Mouse (Mus musculus) right cerebral cortex, postnatal 14 days (tissue): ENCODE measurements around the gene Dnaaf2.
"Not testable (repeated sequence)": the region's sequence is repeated elsewhere in the genome, so short reads cannot be mapped to it uniquely, and the experiment has no call there.

Experiments used
- DNase-seq: peaks from one replicate; pipeline ENCODE4 v3.0.0; 2022

Dnaaf2 gene

GRCm38 (mm10) chr12:69197378-69198163, 658 bp downstream of the Dnaaf2 start:
- DNase-seq = peak; percentile 59

DNA sequence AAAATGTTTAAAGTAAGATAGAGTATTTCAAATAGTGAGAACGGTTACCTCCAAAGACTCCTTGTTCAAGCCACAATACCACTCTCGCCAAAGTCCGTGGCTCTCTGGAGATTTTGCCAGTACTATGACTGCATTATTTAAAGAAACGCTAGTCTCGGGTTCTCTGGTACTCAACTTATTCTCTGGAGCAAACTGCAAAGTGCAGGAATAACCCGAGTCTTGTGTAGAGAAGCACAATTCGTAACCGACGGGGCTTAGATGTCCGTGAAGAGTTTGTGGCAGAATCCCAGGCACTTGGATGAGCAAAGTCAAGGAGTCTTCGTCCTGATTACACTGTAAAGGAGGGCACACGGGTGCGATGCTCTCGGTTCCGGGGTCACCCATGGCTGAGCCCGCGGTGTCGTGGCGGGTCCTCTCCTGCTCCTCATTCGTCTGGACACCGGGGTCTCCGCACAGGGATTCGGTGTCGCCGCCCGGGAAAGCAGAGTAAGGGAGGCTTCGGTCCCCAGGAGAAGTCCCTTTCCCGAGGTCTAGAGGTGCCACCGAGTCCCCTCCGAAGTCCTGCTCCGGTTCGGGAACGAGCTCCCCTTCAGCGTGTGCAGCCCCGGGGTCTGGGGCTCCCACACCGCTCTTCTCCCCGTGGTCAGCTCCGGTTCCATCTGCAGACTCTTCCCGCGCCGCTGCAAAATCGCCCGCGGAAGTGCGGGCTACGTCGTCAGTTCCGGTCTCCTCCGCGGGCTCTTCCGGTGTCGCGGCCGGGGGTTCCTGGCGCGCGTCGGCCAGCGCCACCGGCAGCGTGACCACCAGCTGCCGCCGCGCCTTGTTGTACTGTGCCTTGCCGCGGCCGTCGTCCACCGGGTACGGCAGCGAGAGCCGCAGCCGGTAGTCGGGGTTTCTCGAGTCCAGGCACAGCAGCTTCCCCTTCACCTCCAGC, 1.5 kb downstream of the Dnaaf2 start, which contains the start of gene Gm49383:
Gene Gm49383, minus strand, starts transcription at position 661 of the 934 bp plus-strand sequence.
- DNase-seq = peak; percentile 74

DNA sequence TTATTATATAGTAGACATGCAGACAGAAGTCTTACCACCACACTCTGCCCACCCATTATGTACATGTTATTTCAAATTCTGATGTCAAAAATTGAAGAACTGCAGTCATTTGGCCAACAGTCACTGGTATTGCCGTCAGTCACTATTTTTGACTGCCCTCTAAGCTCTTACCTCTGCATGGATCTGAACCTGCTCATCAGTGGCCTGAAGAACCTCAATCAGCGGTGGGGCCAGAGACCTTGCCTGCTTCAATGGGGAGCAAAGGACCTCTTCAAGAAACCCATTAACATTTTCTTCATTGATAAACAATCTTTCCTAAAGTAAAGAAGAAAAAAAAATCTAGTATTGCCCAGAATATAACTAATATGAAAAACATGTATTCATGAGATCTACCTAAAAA, 5.6 kb downstream of the Dnaaf2 start:
- no peak for DNase-seq

DNA sequence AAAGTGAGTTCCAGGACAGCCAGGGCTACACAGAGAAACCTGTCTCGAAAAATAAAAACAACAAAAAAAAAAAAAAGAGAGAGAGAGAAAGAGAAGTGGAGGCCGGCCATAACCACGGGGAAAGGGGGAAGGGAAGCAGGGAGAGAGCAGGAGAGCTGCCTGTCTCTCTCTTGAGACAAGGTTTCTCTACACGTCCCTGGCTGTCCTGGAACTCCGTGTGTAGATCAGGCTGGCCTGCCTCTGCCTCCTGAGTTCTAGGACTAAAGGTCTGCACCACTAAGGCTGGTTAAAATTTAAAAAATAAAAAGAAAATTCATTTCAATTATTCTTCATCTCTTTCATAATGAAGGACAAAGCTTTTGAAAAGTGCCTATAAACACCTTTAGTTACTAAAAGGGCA, 6.8 kb downstream of the Dnaaf2 start:
- DNase-seq = no peak

GRCm38 (mm10) chr12:69190522-69190921, 7.7 kb downstream of the Dnaaf2 start:
- DNase-seq = no peak

GRCm38 (mm10) chr12:69190074-69190473, 8.2 kb downstream of the Dnaaf2 start:
- no peak for DNase-seq

GRCm38 (mm10) chr12:69186811-69187471, 11.3 kb downstream of the Dnaaf2 start:
- DNase-seq = no peak

DNA sequence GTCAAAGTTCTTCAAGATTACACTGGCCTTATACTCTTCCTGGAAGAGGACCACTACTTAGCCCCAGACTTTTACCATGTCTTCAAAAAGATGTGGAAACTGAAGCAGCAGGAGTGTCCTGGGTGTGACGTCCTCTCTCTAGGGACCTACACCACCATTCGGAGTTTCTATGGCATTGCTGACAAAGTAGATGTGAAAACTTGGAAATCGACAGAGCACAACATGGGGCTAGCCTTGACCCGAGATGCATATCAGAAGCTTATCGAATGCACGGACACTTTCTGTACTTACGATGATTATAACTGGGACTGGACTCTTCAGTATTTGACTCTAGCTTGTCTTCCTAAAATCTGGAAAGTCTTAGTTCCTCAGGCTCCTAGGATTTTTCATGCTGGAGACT, 12.9 kb downstream of the Dnaaf2 start:
- DNase-seq = no peak

DNA sequence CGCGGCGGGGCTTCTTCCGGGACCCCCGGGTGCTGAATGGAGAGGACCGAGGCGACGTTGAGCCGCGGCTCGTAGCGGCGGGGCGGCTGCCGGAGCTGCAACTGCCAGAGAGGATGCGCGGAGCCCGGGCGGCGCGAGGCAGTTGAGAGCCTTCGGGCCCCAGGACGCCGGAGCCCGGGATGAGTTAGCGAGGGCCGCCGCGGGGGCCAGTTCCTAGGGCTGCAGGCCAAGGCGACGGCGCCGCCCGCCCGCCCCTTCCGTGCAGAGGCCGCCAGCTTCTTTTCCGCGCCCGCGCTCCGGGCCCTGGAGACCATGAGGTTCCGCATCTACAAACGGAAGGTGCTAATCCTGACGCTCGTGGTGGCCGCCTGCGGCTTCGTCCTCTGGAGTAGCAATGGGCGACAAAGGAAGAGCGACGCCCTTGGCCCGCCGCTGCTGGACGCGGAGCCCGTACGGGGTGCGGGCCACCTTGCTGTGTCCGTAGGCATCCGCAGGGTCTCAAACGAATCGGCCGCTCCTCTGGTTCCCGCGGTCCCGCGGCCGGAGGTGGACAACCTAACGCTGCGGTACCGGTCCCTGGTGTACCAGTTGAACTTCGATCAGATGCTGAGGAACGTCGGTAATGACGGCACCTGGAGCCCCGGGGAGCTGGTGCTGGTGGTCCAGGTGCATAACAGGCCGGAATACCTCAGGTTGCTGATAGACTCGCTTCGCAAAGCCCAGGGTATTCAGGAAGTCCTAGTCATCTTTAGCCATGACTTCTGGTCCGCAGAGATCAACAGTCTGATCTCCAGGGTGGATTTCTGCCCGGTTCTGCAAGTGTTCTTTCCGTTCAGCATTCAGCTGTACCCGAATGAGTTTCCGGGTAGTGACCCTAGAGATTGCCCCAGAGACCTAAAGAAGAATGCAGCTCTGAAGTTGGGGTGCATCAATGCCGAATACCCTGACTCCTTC, 13.6 kb downstream of the Dnaaf2 start:
- peak; percentile 62 for DNase-seq

GRCm38 (mm10) chr12:69183583-69184308, 14.5 kb downstream of the Dnaaf2 start, which contains the start of the genes Rpl36al and Mgat2:
Gene Rpl36al, minus strand, starts transcription at chr12:69184083.
Gene Mgat2, plus strand, starts transcription at chr12:69184157.
- peak; percentile 100 for DNase-seq

GRCm38 (mm10) chr12:69181800-69182199, 16.4 kb downstream of the Dnaaf2 start:
- no peak for DNase-seq

- no peak for DNase-seq
Observed at GRCm38 (mm10) chr12:69179371-69179770, 18.9 kb downstream of the Dnaaf2 start.

GRCm38 (mm10) chr12:69177526-69177925, 20.7 kb downstream of the Dnaaf2 start:
- DNase-seq = no peak

DNA sequence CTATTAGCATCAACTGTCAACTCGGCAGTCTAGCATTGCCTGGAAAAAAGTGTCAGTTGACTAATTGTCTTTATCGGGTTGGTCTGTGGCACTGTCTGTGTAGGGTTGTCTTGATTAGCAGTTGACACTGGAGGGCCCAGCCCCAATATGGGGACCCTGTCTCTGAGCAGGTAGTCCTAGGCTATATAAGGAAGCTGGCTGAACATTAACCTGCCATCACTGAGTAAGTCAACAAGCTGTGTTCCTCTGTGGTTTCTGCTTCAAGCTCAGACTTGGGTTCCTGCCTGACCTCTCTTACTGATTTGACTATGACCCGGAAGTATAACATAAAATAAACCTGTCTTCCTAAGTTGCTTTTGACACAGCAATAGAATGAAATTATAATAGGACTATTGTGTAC, 22.3 kb downstream of the Dnaaf2 start:
- no peak for DNase-seq

- DNase-seq = no peak
Observed at GRCm38 (mm10) chr12:69171307-69171706, 26.9 kb downstream of the Dnaaf2 start.

DNA sequence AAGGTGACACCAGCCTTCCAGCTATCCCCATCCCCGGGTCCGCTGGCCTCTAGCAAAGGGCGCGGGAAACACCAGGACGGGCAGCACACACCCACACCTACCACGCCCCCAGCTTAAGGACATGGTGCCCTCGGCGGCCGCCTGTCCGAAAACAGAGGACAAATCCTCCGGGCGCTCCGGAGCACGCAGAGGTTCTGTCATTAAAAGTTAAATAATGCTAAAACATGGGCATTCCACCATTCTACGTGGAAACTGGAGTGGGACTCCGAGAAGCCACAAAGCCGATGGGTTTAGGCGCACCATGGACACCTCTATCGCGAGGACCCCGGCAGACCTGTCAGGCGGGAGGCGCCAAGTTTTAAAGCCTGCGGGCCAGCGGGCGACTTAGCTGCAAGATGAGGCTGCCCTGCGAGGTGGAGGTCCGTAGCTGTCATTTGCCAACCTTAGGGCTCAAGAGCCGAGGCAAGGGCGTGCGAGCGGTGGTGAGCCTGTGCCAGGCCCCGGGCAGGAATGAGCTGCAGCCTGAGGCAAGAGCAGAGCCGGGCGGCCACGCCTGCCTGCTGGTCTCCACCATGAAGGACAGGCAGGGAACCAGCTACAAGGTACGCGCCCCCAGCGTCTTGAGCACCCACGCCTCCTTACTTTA, 29.6 kb downstream of the Dnaaf2 start, which contains the start of gene Lrr1:
Gene Lrr1, plus strand, starts transcription at position 354 of the 646 bp plus-strand sequence.
- DNase-seq = peak; percentile 82

DNA sequence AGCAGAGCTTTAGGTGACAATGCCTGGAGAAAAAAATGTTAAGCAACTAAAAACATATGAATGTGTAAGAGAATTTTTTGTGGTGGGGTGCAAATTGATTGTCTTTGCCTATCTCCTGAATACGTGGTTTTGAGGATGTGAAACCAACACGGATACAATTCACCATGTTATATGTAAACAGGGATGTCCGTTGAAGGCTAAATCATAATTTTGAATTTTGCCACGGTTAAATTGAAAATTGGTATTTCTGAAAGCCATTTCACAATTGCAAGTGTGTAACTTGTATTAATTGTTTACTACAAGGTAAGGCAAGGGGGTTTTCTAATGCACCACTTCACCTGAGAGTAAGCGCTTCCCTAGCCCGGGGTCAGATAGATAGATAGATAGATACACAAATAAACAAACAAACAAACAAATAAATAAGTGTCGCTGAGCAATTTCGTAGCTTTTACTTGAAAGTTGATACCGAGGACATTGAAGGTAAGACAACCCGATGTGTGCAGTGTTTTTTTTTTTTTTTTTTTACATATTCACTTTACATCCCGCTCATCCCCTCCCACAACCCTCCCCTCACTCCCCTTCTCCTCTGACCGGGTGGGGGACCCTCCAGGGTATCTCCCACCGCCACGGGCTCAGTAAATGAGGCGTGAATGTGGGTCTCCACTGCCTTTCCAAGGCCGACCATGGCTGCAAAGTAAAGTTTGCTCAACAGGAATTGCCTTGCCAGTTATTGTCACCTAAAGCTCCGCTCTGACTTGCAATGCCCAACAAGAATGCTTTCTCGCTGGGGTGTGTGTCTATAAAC, 30.4 kb downstream of the Dnaaf2 start:
- no peak for DNase-seq

DNA sequence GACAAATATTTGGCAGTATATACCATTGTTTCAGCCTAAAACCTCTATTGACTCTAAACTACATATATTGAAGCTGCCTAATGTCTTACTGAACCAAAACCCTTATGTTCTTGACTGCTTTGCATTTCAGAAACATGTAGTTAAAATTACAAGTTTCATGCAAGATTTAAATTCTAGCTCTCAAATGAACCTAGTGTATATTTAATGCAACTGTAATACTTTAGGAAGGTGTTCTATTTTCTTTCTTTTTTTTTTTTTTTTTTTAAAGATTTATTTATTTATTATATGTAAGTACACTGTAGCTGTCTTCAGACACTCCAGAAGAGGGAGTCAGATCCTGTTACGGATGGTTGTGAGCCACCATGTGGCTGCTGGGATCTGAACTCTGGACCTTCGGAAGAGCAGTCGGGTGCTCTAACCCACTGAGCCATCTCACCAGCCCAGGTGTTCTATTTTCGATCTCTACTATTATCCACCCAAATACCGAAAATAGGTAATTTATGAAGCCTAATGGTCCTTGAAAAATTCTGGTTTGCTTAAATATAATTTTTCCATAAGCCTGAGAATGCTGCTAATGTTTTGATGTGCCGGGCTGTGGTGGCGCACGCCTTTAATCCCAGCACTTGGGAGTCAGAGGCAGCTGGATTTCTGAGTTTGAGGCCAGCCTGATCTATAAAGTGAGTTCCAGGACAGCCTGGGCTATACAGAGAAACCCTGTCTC, 31.2 kb downstream of the Dnaaf2 start:
- DNase-seq = not testable (repeated sequence)

DNA sequence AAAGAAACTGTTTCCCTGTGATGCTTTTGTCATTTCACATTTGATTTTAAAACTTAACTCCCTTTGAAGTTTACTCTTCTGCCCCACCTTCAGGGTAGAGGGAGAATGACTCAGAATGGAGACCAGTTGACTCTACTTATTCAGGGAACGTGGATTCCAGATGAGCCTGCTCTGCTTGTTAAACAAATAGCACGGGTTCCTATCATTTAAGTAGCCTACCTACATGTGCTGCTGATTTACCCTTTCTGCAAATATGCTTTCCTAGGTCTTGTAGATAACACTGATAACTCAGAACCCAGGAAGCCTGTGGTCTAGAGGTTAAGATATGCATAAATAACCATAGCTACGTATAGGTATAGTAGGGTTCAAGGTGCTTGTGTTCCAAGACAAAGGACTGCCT, 33.3 kb downstream of the Dnaaf2 start:
- no peak for DNase-seq
